Mouse (Mus musculus) forebrain, postnatal 0 days (tissue): ENCODE results near the gene Epsti1. TPM values are rescaled to one million over a fixed set of nuclear protein-coding genes. Genes with fewer than 3 reads are reported as not detected.
"Not testable (repeated sequence)": the region's sequence is repeated elsewhere in the genome, so short reads cannot be mapped to it uniquely, and the experiment has no call there.

Source experiments
- ATAC-seq: fragments of 200-750 bp; cut with Nextera tagmentation; 2 replicates; pipeline ENCODE4 v1.8.0; 2017; ENCODE audit warnings: mild to moderate bottlenecking, moderate library complexity
- DNase-seq: peaks from one replicate; pipeline ENCODE4 v3.0.0-alpha.2; 2015
- H3K27ac ChIP-seq: fragments of 300-500 bp; sonication (generic); 2 replicates; pipeline ENCODE4 v1.5.1; 2014; ENCODE audit warnings: low read depth, mild to moderate bottlenecking, antibody characterized with exemption, low read length, moderate library complexity, mixed read lengths
- H3K27me3 ChIP-seq: fragments of 300-500 bp; sonication (generic); 2 replicates; pipeline ENCODE4 v1.6.1; 2014; ENCODE audit warnings: mild to moderate bottlenecking, low read length, mixed read lengths; ENCODE audit not compliant: insufficient read depth
- H3K36me3 ChIP-seq: fragments of 300-500 bp; sonication (generic); 2 replicates; pipeline ENCODE4 v1.6.1; 2014; ENCODE audit warnings: mild to moderate bottlenecking, moderate library complexity; ENCODE audit not compliant: insufficient read depth
- H3K4me1 ChIP-seq: fragments of 300-500 bp; sonication (generic); 2 replicates; pipeline ENCODE4 v1.6.1; 2014; ENCODE audit warnings: antibody characterized with exemption; ENCODE audit not compliant: insufficient read depth
- H3K4me2 ChIP-seq: fragments of 300-500 bp; sonication (generic); 2 replicates; pipeline ENCODE4 v1.6.1; 2014; ENCODE audit warnings: low read depth, mild to moderate bottlenecking, moderate library complexity
- H3K4me3 ChIP-seq: fragments of 300-500 bp; sonication (generic); 2 replicates; pipeline ENCODE4 v1.5.1; 2014; ENCODE audit warnings: low read depth, low read length, mixed read lengths
- H3K9ac ChIP-seq: fragments of 300-500 bp; sonication (generic); 2 replicates; pipeline ENCODE4 v1.6.1; 2014; ENCODE audit warnings: mild to moderate bottlenecking
- H3K9me3 ChIP-seq: fragments of 300-500 bp; sonication (generic); 2 replicates; pipeline ENCODE4 v1.6.1; 2016; ENCODE audit warnings: low read length
- CTCF ChIP-seq: sonication (generic); IDR thresholded peaks from 2 replicates; pipeline ENCODE4 v1.5.1; 2016; ENCODE audit warnings: antibody characterized with exemption, control low read depth, low read depth
- WGBS: fragments of 180-500 bp; shearing (Covaris S2); extraction: QIAGEN DNeasy Blood & Tissue Kit; methylation state at CpG from one replicate; pipeline ENCODE4 v1.1.7; 2014; 5-methylcytosine and 5-hydroxymethylcytosine counted together
- polyA plus RNA-seq: library from polyadenylated mRNA; unstranded; fragments of >200 nt; fragmentation: Nextera tagmentation; extraction: Ambion mirVana; gene quantifications from 2 replicates; pipeline ENCODE4 v1.2.1, GENCODE M21; 2015
- total RNA-seq: library from RNA; depleted of rRNA; stranded (reverse); fragments of >200 nt; gene quantifications from 2 replicates; pipeline ENCODE4 v1.2.3, GENCODE M21; 2014

Gene Epsti1
- total and polyA plus RNA-seq, 2 experiments from 2014 or later, result 0.33 to 0.97 TPM

DNA sequence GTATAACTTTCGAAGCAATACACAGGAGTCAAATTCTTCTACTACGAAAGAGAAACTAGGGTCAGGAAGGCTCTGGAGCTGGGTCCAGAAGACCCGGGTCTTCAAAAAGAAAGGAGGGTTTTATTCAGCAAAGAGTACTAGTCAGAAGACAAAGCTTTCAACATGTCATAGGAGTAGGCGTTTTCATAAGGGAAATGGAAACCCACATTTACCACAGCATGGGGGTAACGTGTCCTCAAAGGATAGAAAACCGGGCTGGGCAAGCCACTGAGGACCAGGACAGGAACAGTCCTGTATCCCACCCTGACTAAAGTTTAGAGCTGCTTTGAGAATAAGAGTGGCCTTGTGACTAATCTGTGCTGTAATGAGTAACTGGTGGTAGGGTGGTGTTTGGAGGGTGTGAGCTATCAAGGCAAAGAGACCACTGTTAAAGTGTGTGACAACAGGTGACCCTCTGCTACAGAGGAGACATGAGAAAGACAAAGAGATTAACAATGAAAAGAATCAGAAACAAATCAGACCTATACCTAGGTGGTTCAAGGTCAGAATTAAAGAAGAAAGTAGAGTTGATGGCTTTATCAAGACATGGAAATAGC is 32.6 kb upstream of the Epsti1 start:
- DNase-seq, result no peak
- no peak for ATAC-seq
- no peak overlapping the region for H3K27ac ChIP-seq
- no peaks in the 10 kb centered on the region for H3K27me3 ChIP-seq
- no peak overlapping the region for H3K4me3 ChIP-seq
- H3K9ac ChIP-seq, result no peak overlapping the region
- TF ChIP-seq CTCF, result no peak
- H3K4me1 ChIP-seq, result no peaks in the 10 kb centered on the region
- H3K36me3 ChIP-seq, result 0 out of 2 replicates have a peak, but pooled peaks cover 3% of the 10 kb centered on the region
- H3K4me2 ChIP-seq, result no peak overlapping the region
- H3K9me3 ChIP-seq, result no peaks in the 10 kb centered on the region
- 96% methylated on average over 6 of the region's 6 CpGs for WGBS

DNA sequence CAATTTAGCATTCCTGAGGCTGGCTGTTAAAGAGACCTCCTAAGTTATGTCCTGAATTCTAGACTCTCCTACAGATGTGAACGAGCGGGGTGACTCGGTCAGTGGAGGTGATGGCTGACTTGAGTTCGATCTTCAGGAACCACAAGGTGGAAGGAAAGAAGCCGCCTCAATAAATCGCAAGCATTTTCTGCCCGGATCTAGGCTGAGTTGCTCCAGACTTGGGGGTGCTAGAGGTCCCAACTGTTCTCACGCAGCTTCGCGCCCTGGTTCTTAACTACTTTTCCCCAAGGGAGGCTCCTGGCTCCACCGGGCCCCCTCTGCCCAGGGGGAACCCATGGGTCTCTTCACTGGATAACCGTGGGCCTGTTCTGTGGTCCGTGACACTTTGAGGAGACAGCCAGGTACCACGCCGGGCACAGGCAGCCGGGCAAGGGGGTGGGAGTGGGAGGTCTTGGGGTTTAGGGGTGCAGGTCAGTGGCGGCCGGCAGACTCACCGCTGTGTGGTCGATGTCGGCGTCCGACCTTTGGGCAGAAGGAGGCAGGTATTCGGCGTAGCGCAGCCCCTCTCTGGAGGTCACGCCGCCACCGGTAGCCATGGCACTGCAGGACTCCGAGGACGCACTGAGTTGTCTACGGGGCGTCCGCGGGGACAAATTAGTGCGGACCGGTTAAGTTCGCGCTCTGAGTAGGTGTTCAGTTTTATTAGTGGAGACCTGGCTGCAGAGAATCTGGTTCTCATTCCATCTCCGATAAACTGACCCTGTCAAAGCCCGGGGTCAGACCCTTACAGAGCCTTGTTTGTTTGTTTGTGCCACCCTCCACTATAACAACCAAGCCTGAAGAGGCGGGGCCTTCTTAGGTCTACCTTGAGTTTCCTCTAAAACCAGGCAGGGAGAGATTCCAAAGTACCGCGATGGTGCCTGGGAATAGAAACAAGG is 29.5 kb upstream of the Epsti1 start, which contains the start of gene Dnajc15:
Gene Dnajc15, minus strand, starts transcription at position 822 of the 938 bp plus-strand sequence.
- H3K9ac ChIP-seq, result peak within 1 kb of the TSS; percentile 70
- H3K9me3 ChIP-seq, result no peaks in the 10 kb centered on the region
- no peak within 1 kb of the TSS; the same call in 1 of the 2 replicates for H3K27ac ChIP-seq
- peak within 1 kb of the TSS; percentile 89 for H3K4me2 ChIP-seq
- no peaks in the 10 kb centered on the region for H3K4me1 ChIP-seq
- TF ChIP-seq CTCF, result peak; percentile 42
- peak within 1 kb of the TSS; percentile 74 for H3K4me3 ChIP-seq
- 2% methylated on average over 44 of the region's 44 CpGs for WGBS
- DNase-seq (peak; percentile 80), ATAC-seq (peak; percentile 85)
- H3K36me3 ChIP-seq, result 0 out of 2 replicates have a peak, but pooled peaks cover 3% of the 10 kb centered on the region
- no peaks in the 10 kb centered on the region for H3K27me3 ChIP-seq

DNA sequence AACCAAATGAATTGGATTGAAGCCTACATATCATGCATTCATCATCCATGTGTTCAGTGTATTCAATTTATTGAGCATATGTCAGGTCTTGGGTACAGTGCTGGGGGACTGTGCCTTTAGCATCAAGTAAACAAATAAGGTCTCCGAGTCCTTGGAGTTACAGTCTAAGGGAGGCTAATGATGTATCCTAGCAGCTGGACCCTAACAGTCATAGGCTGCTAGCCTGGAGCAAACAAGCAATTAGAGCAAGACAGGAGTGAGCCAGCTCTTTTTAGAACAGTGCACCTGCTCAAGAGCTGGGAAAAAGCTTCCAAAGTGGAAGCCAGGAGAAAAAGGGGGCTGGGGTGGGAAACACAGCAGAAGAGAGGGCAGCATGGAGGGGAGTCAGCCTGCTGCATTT is 27.8 kb upstream of the Epsti1 start:
- no peaks in the 10 kb centered on the region for H3K27me3 ChIP-seq
- no peak for TF ChIP-seq CTCF
- H3K36me3 ChIP-seq, result no peaks in the 10 kb centered on the region
- 30% methylated on average over 1 of the region's 1 CpGs for WGBS
- H3K4me3 ChIP-seq, result no peak overlapping the region
- DNase-seq (no peak), ATAC-seq (no peak; the same call in 1 of the 2 replicates)
- no peak overlapping the region for H3K27ac ChIP-seq
- H3K9me3 ChIP-seq, result no peaks in the 10 kb centered on the region
- no peaks in the 10 kb centered on the region for H3K4me1 ChIP-seq
- no peak overlapping the region for H3K9ac ChIP-seq
- H3K4me2 ChIP-seq, result no peak overlapping the region

DNA sequence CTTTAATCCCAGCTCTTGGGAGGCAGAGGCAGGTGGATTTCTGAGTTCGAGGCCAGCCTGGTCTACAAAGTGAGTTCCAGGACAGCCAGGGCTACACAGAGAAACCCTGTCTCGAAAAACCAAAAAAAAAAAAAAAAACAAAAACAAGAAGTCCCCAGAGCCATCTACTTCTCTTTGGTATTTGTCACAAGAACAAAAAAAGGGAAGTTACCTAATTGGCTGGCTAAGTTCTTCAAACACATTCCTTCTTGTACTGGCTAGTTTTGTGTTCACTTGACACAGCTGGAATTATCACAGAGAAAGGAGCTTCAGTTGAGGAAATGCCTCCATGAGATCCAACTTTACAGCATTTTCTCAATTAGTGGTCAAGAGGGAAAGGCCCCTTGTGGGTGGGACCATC is 26.2 kb upstream of the Epsti1 start:
- H3K4me1 ChIP-seq, ATAC-seq, H3K9me3 ChIP-seq, H3K4me3 ChIP-seq, H3K36me3 ChIP-seq, H3K27me3 ChIP-seq, H3K9ac ChIP-seq, H3K27ac ChIP-seq, H3K4me2 ChIP-seq, DNase-seq: not testable (repeated sequence)
- WGBS, result 80% methylated on average over 2 of the region's 2 CpGs

DNA sequence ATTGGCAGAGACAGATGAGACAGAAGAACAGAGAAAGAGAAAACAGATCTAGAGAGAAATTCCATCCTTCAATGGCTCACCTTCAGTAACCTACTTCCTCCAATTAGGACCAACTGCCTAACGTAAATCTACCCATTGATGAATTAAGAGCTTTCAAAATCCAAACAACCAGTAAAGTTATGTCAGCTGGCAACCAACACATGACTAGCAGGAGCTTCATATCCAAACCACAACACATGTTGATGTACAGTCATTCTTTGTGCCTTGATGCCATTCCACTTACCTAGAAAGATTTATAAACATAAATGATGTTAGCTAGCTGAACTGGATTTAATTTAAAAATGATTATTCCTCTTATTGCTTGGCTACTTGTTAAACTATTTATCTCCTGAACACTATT is 22.0 kb upstream of the Epsti1 start:
- Histone ChIP-seq H3K27me3 (no peaks in the 10 kb centered on the region), H3K4me1 (no peaks in the 10 kb centered on the region), H3K27ac (no peak overlapping the region), H3K9ac (no peak overlapping the region), H3K4me2 (no peak overlapping the region), H3K4me3 (no peak overlapping the region), H3K9me3 (no peaks in the 10 kb centered on the region), H3K36me3 (no peaks in the 10 kb centered on the region)
- ATAC-seq (no peak), DNase-seq (no peak)
- 69% methylated on average over 1 of the region's 1 CpGs for WGBS
- no peak for TF ChIP-seq CTCF

DNA sequence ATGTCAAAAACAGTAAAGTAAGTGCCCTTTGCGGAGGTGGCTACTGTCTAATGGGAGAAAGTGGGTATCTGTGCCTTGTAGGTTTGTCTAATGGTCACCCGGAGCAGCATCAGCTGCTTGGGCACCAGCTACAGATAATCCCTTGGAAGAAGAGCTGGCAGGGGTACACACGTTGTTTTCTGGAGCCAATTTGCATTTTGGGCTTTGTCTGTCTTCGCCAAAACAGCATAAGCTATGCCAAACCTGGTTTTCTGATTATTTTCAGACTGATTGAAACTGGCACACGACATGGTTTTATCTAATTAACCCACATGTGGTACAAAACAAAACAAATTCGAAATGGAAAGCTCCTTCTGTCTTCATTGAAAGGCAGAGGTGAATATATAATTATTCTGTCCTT is 21.4 kb upstream of the Epsti1 start:
- H3K27ac ChIP-seq, result no peak overlapping the region

DNA sequence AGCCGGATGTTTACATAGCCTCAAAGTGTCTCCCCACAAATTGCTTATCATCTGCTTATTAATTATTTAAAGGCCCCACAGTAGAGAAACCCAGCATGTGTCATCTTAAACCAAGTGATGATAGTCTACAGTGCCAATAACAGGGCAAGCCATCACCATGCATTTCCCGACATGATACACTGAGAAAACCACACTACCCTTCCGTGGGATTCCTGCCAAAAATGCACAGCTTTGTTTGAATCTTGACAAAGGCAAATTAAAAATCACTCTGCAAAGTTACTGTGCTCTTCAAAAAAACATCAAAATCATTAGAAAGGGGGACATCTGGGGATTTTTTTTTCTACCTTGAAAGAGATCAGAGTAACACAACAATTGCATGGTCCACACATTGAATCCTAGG is 17.7 kb upstream of the Epsti1 start:
- no peaks in the 10 kb centered on the region for H3K27me3 ChIP-seq
- H3K4me2 ChIP-seq, result no peak overlapping the region
- 45% methylated on average over 3 of the region's 3 CpGs for WGBS
- ATAC-seq (no peak), DNase-seq (peak; percentile 42)
- H3K9me3 ChIP-seq, result no peaks in the 10 kb centered on the region
- no peak for TF ChIP-seq CTCF
- no peak overlapping the region for H3K27ac ChIP-seq
- H3K36me3 ChIP-seq, result no peaks in the 10 kb centered on the region
- H3K4me1 ChIP-seq, result no peaks in the 10 kb centered on the region
- no peak overlapping the region for H3K4me3 ChIP-seq
- H3K9ac ChIP-seq, result no peak overlapping the region

More for the DNA sequence above, 21.4 kb upstream of the Epsti1 start:
- DNase-seq, result peak; percentile 55
- H3K9ac ChIP-seq, result no peak overlapping the region
- H3K36me3 ChIP-seq, result no peaks in the 10 kb centered on the region
- 28% methylated on average over 6 of the region's 6 CpGs for WGBS
- no peaks in the 10 kb centered on the region for H3K9me3 ChIP-seq
- no peak overlapping the region for H3K4me2 ChIP-seq
- no peak overlapping the region for H3K4me3 ChIP-seq
- ATAC-seq, result peak; percentile 23; the same call in 1 of the 2 replicates
- H3K4me1 ChIP-seq, result no peaks in the 10 kb centered on the region
- TF ChIP-seq CTCF, result no peak
- no peaks in the 10 kb centered on the region for H3K27me3 ChIP-seq
